Mouse (Mus musculus) G1E (cell line): ENCODE data around the gene Rab11a.

ENCODE experiments used
- CTCF ChIP-seq: IDR thresholded peaks from 2 replicates; pipeline ENCODE4 v1.5.1; 2012; ENCODE audit warnings: low read depth, low read length, inconsistent platforms, mixed read lengths
- GATA1 ChIP-seq: IDR thresholded peaks from 2 replicates; pipeline ENCODE4 v1.6.1; 2012; ENCODE audit warnings: borderline replicate concordance, low read length, inconsistent platforms, mixed read lengths
- GATA2 ChIP-seq: IDR thresholded peaks from 2 replicates; pipeline ENCODE4 v1.6.1; 2012; ENCODE audit warnings: low read depth, low read length, inconsistent platforms, borderline replicate concordance
- POLR2AphosphoS5 ChIP-seq: IDR thresholded peaks from 2 replicates; pipeline ENCODE4 v1.6.1; 2012; ENCODE audit warnings: low read depth, low read length, inconsistent platforms; ENCODE audit not compliant: insufficient replicate concordance
- TAL1 ChIP-seq: conservative IDR thresholded peaks from 2 replicates; pipeline ENCODE4 v1.6.1; 2012; ENCODE audit warnings: low read depth, low read length, inconsistent platforms, mixed read lengths

DNA sequence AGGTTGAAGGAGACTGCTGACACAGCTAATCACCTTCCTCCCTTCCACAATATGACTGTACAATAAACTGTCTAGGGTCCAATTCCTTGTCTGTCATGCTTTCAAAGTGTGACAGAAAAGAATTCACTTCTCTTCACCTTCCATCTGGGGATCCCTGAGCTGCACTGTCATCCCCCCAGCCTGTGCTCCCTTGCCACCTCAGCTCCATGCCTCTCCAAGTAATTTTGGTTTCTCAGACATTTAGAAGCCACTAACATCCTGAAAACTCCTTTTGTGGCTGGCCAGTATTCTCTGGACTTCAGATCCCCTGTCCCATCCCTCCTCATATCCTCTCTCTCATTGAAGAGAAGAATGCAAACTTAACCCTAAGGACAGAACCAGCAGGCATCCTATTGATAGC lies 35.2 kb downstream of the Rab11a start:
- TF ChIP-seq CTCF (no peak), TAL1 (no peak), GATA2 (no peak), GATA1 (no peak), POLR2AphosphoS5 (no peak)
